Mouse (Mus musculus) heart, embryonic 12.5 days (tissue): ENCODE data around the gene Mettl7b. TPM values are rescaled to one million over a fixed set of nuclear protein-coding genes. Genes with fewer than 3 reads are reported as not detected.

Source experiments
- ATAC-seq: fragments of 200-750 bp; cut with Nextera tagmentation; 2 replicates; pipeline ENCODE4 v1.8.0; 2017; ENCODE audit warnings: moderate TSS enrichment, moderate library complexity; ENCODE audit not compliant: insufficient number of reproducible peaks, low FRiP score
- H3K27ac ChIP-seq: fragments of 300-500 bp; sonication (generic); 2 replicates; pipeline ENCODE4 v1.5.1; 2016; ENCODE audit warnings: mild to moderate bottlenecking, moderate library complexity; ENCODE audit not compliant: poor library complexity, severe bottlenecking
- H3K27me3 ChIP-seq: fragments of 300-500 bp; sonication (generic); replicated peaks from 2 replicates; pipeline ENCODE4 v1.6.1; 2016; ENCODE audit warnings: mild to moderate bottlenecking, moderate library complexity
- H3K36me3 ChIP-seq: fragments of 300-500 bp; sonication (generic); 2 replicates; pipeline ENCODE4 v1.6.1; 2016; ENCODE audit warnings: mild to moderate bottlenecking, moderate library complexity
- H3K4me1 ChIP-seq: fragments of 300-500 bp; sonication (generic); replicated peaks from 2 replicates; pipeline ENCODE4 v1.6.1; 2016; ENCODE audit warnings: mild to moderate bottlenecking
- H3K4me2 ChIP-seq: fragments of 300-500 bp; sonication (generic); 2 replicates; pipeline ENCODE4 v1.6.1; 2016; ENCODE audit warnings: mild to moderate bottlenecking, moderate library complexity
- H3K4me3 ChIP-seq: fragments of 300-500 bp; sonication (generic); 2 replicates; pipeline ENCODE4 v1.5.1; 2016; ENCODE audit warnings: mild to moderate bottlenecking
- H3K9ac ChIP-seq: fragments of 300-500 bp; sonication (generic); 2 replicates; pipeline ENCODE4 v1.6.1; 2016; ENCODE audit warnings: mild to moderate bottlenecking, moderate library complexity
- H3K9me3 ChIP-seq: fragments of 300-500 bp; sonication (generic); replicated peaks from 2 replicates; pipeline ENCODE4 v1.6.1; 2016; ENCODE audit warnings: mild to moderate bottlenecking, moderate library complexity
- WGBS: fragments of 180-500 bp; shearing (Covaris S2); methylation state at CpG from one replicate; pipeline ENCODE4 v1.1.7; 2016; 5-methylcytosine and 5-hydroxymethylcytosine counted together
- polyA plus RNA-seq: library from polyadenylated mRNA; unstranded; fragments of >200 nt; fragmentation: Nextera tagmentation; extraction: Ambion mirVana; gene quantifications from 2 replicates; pipeline ENCODE4 v1.2.1, GENCODE M21; 2016

Gene Mettl7b
- polyA plus RNA-seq, 1 experiment from 2014 or later: not detected

- ATAC-seq: no peak
- no peak overlapping the region for H3K4me2 ChIP-seq
- no peaks in the 10 kb centered on the region for H3K36me3 ChIP-seq
- H3K4me1 ChIP-seq: no peaks in the 10 kb centered on the region; the same call in 1 of the 2 replicates
- no peak overlapping the region for H3K4me3 ChIP-seq
- peaks cover 12% of the 10 kb centered on the region for H3K27me3 ChIP-seq
- 31% methylated on average over 3 of the region's 3 CpGs for WGBS
- no peak overlapping the region for H3K9ac ChIP-seq
- no peaks in the 10 kb centered on the region; the same call in 1 of the 2 replicates for H3K9me3 ChIP-seq
- H3K27ac ChIP-seq: no peak overlapping the region
Measured at GRCm38 (mm10) chr10:128945675-128946074, 15.1 kb downstream of the Mettl7b start.

GRCm38 (mm10) chr10:128940475-128941061 lies 20.2 kb downstream of the Mettl7b start:
- Histone ChIP-seq H3K4me2 (no peak overlapping the region), H3K4me3 (no peak overlapping the region), H3K36me3 (no peaks in the 10 kb centered on the region), H3K9me3 (no peaks in the 10 kb centered on the region), H3K4me1 (no peaks in the 10 kb centered on the region), H3K9ac (no peak overlapping the region), H3K27me3 (peaks cover 14% of the 10 kb centered on the region), H3K27ac (no peak overlapping the region)
- WGBS: 74% methylated on average over 10 of the region's 10 CpGs
- no peak for ATAC-seq

GRCm38 (mm10) chr10:128938974-128939373 lies 21.8 kb downstream of the Mettl7b start:
- no peaks in the 10 kb centered on the region for H3K36me3 ChIP-seq
- H3K4me1 ChIP-seq: peaks cover 9% of the 10 kb centered on the region
- H3K27me3 ChIP-seq: peaks cover 30% of the 10 kb centered on the region
- H3K27ac ChIP-seq: no peak overlapping the region
- no peak overlapping the region for H3K4me2 ChIP-seq
- no peak overlapping the region for H3K9ac ChIP-seq
- no peak for ATAC-seq
- no peak overlapping the region for H3K4me3 ChIP-seq
- no peaks in the 10 kb centered on the region for H3K9me3 ChIP-seq
- WGBS: 53% methylated on average over 5 of the region's 5 CpGs

- Histone ChIP-seq H3K27ac (no peak overlapping the region), H3K27me3 (peaks cover 32% of the 10 kb centered on the region), H3K36me3 (no peaks in the 10 kb centered on the region), H3K4me3 (no peak overlapping the region), H3K4me2 (no peak overlapping the region), H3K9ac (no peak overlapping the region), H3K4me1 (peaks cover 12% of the 10 kb centered on the region), H3K9me3 (no peaks in the 10 kb centered on the region)
- 77% methylated on average over 9 of the region's 9 CpGs for WGBS
- ATAC-seq: no peak
Measured at GRCm38 (mm10) chr10:128938457-128938856, 22.3 kb downstream of the Mettl7b start.

GRCm38 (mm10) chr10:128937756-128938390 lies 22.9 kb downstream of the Mettl7b start:
- peaks cover 17% of the 10 kb centered on the region for H3K4me1 ChIP-seq
- no peak overlapping the region for H3K4me3 ChIP-seq
- H3K27ac ChIP-seq: no peak overlapping the region
- ATAC-seq: no peak
- H3K4me2 ChIP-seq: no peak overlapping the region
- no peaks in the 10 kb centered on the region for H3K36me3 ChIP-seq
- H3K9ac ChIP-seq: no peak overlapping the region
- no peaks in the 10 kb centered on the region for H3K9me3 ChIP-seq
- 58% methylated on average over 12 of the region's 12 CpGs for WGBS
- peaks cover 36% of the 10 kb centered on the region for H3K27me3 ChIP-seq

GRCm38 (mm10) chr10:128935826-128936440 lies 24.9 kb downstream of the Mettl7b start:
- no peak overlapping the region for H3K4me2 ChIP-seq
- no peaks in the 10 kb centered on the region for H3K36me3 ChIP-seq
- no peak overlapping the region for H3K9ac ChIP-seq
- H3K4me3 ChIP-seq: no peak overlapping the region
- H3K27ac ChIP-seq: no peak overlapping the region
- H3K27me3 ChIP-seq: peaks cover 38% of the 10 kb centered on the region
- H3K4me1 ChIP-seq: peaks cover 23% of the 10 kb centered on the region
- no peaks in the 10 kb centered on the region for H3K9me3 ChIP-seq
- no peak for ATAC-seq
- 74% methylated on average over 8 of the region's 8 CpGs for WGBS

GRCm38 (mm10) chr10:128934997-128935787 lies 25.6 kb downstream of the Mettl7b start:
- no peaks in the 10 kb centered on the region for H3K9me3 ChIP-seq
- peak overlapping the region; percentile 89; the same call in 1 of the 2 replicates for H3K4me2 ChIP-seq
- H3K27ac ChIP-seq: no peak overlapping the region
- no peak for ATAC-seq
- H3K4me3 ChIP-seq: no peak overlapping the region
- 50% methylated on average over 7 of the region's 7 CpGs for WGBS
- H3K9ac ChIP-seq: no peak overlapping the region
- peaks cover 44% of the 10 kb centered on the region for H3K27me3 ChIP-seq
- H3K4me1 ChIP-seq: peaks cover 23% of the 10 kb centered on the region
- H3K36me3 ChIP-seq: no peaks in the 10 kb centered on the region

GRCm38 (mm10) chr10:128933976-128934721 lies 26.6 kb downstream of the Mettl7b start:
- Histone ChIP-seq H3K9me3 (no peaks in the 10 kb centered on the region), H3K4me2 (peak overlapping the region; percentile 89), H3K4me3 (peak overlapping the region; percentile 49), H3K27ac (no peak overlapping the region), H3K9ac (peak overlapping the region; percentile 42), H3K27me3 (peaks cover 44% of the 10 kb centered on the region), H3K36me3 (no peaks in the 10 kb centered on the region), H3K4me1 (peaks cover 23% of the 10 kb centered on the region)
- WGBS: 4% methylated on average over 21 of the region's 21 CpGs
- ATAC-seq: no peak

- ATAC-seq: peak; percentile 54; the same call in 1 of the 2 replicates
- Histone ChIP-seq H3K9me3 (no peaks in the 10 kb centered on the region), H3K36me3 (no peaks in the 10 kb centered on the region), H3K4me1 (peaks cover 24% of the 10 kb centered on the region), H3K27me3 (peaks cover 44% of the 10 kb centered on the region), H3K4me3 (peak within 1 kb of the TSS; percentile 49), H3K4me2 (peak within 1 kb of the TSS; percentile 89), H3K9ac (peak within 1 kb of the TSS; percentile 42), H3K27ac (no peak within 1 kb of the TSS)
- under 1% methylated on average over 26 of the region's 26 CpGs for WGBS
Measured at GRCm38 (mm10) chr10:128933574-128933973, 27.2 kb downstream of the Mettl7b start, which contains the start of gene Itga7. Gene Itga7 (plus strand): TSS chr10:128933818.

- Histone ChIP-seq H3K27ac (no peak overlapping the region), H3K27me3 (peaks cover 46% of the 10 kb centered on the region), H3K4me2 (no peak overlapping the region)
Measured at GRCm38 (mm10) chr10:128931441-128931840, 29.3 kb downstream of the Mettl7b start.

More at GRCm38 (mm10) chr10:128931441-128931840, 29.3 kb downstream of the Mettl7b start:
- H3K36me3 ChIP-seq: no peaks in the 10 kb centered on the region
- H3K4me1 ChIP-seq: peaks cover 31% of the 10 kb centered on the region
- no peak for ATAC-seq
- no peak overlapping the region for H3K4me3 ChIP-seq
- WGBS: 58% methylated on average over 2 of the region's 2 CpGs
- H3K9ac ChIP-seq: no peak overlapping the region
- no peaks in the 10 kb centered on the region for H3K9me3 ChIP-seq
